Mouse (Mus musculus): Measurements from ENCODE around the gene Tssk1. TPM values are rescaled to one million over a fixed set of nuclear protein-coding genes. Genes with fewer than 3 reads are reported as not detected.

The Tssk1 gene
- total and polyA plus RNA-seq, 2 experiments from 2014 or later, result 0.07 TPM; not detected in 1

- no peaks in the 10 kb centered on the region for H3K27me3 ChIP-seq (ENCODE audit: insufficient read depth, low read length)
- no peaks in the 10 kb centered on the region for H3K4me1 ChIP-seq (ENCODE audit: insufficient read depth, low read length)
- DNase-seq (ENCODE audit: low spot score), result no peak
- no peak for ATAC-seq (ENCODE audit: low FRiP score)
- H3K9me3 ChIP-seq (ENCODE audit: low read length), result no peaks in the 10 kb centered on the region
- no peak within 1 kb of the TSS for H3K9ac ChIP-seq (replicated peaks; ENCODE audit: low read length, poor library complexity, severe bottlenecking)
- no peak within 1 kb of the TSS for H3K4me3 ChIP-seq (ENCODE audit: low read depth, low read length)
- H3K36me3 ChIP-seq (ENCODE audit: insufficient read depth, low read length), result peaks cover 44% of the 10 kb centered on the region
- H3K4me2 ChIP-seq (ENCODE audit: low read depth, low read length, poor library complexity, severe bottlenecking), result no peak within 1 kb of the TSS
- H3K27ac ChIP-seq (ENCODE audit: low read depth, low read length), result no peak within 1 kb of the TSS
- WGBS, result 89% methylated on average over 14 of the region's 14 CpGs
- no peak for TF ChIP-seq CTCF (IDR thresholded peaks at IDR 0.05)
Measured at GRCm38 (mm10) chr16:17898462-17898861, 4.4 kb downstream of the Tssk1 start, which contains the start of the genes Dgcr2 and Tssk2. Gene Dgcr2, minus strand, starts transcription at chr16:17898562. Gene Tssk2, plus strand, starts transcription at chr16:17898637.

GRCm38 (mm10) chr16:17911052-17911595 lies 17.1 kb downstream of the Tssk1 start, which contains the start of gene Ess2:
Gene Ess2, minus strand, starts transcription at chr16:17911348.
- DNase-seq (ENCODE audit: low spot score), result peak; percentile 99
- Histone ChIP-seq H3K4me1 (ENCODE audit: insufficient read depth, low read length) (peaks cover 3% of the 10 kb centered on the region; the same call in 1 of the 2 replicates), H3K27me3 (ENCODE audit: insufficient read depth, low read length) (peaks cover 39% of the 10 kb centered on the region), H3K9me3 (ENCODE audit: low read length) (no peaks in the 10 kb centered on the region), H3K4me3 (ENCODE audit: low read depth, low read length) (peak within 1 kb of the TSS; percentile 79), H3K4me2 (ENCODE audit: low read depth, low read length, poor library complexity, severe bottlenecking) (peak within 1 kb of the TSS; percentile 81), H3K27ac (ENCODE audit: low read depth, low read length) (peak within 1 kb of the TSS; percentile 55; the same call in 1 of the 2 replicates), H3K36me3 (ENCODE audit: insufficient read depth, low read length) (peaks cover 24% of the 10 kb centered on the region), H3K9ac (replicated peaks; ENCODE audit: low read length, poor library complexity, severe bottlenecking) (peak within 1 kb of the TSS; percentile 74)
- WGBS, result 0% methylated on average over 35 of the region's 35 CpGs
- peak; percentile 91 for ATAC-seq (ENCODE audit: low FRiP score)
- TF ChIP-seq CTCF (IDR thresholded peaks at IDR 0.05), result peak; percentile 87

- peaks cover 52% of the 10 kb centered on the region for H3K27me3 ChIP-seq (ENCODE audit: insufficient read depth, low read length)
- no peak within 1 kb of the TSS for H3K27ac ChIP-seq (ENCODE audit: low read depth, low read length)
- DNase-seq (ENCODE audit: low spot score) (no peak), ATAC-seq (ENCODE audit: low FRiP score) (no peak)
- WGBS, result under 1% methylated on average over 93 of the region's 106 CpGs
- no peaks in the 10 kb centered on the region for H3K36me3 ChIP-seq (ENCODE audit: insufficient read depth, low read length)
- H3K4me1 ChIP-seq (ENCODE audit: insufficient read depth, low read length), result peaks cover 3% of the 10 kb centered on the region; the same call in 1 of the 2 replicates
- no peaks in the 10 kb centered on the region for H3K9me3 ChIP-seq (ENCODE audit: low read length)
- no peak for TF ChIP-seq CTCF (IDR thresholded peaks at IDR 0.05)
- H3K9ac ChIP-seq (replicated peaks; ENCODE audit: low read length, poor library complexity, severe bottlenecking), result no peak within 1 kb of the TSS
- H3K4me3 ChIP-seq (ENCODE audit: low read depth, low read length), result peak within 1 kb of the TSS; percentile 34
- peak within 1 kb of the TSS; percentile 43 for H3K4me2 ChIP-seq (ENCODE audit: low read depth, low read length, poor library complexity, severe bottlenecking)
Measured at GRCm38 (mm10) chr16:17914307-17915249, 20.6 kb downstream of the Tssk1 start, which contains the start of gene Gsc2. Gene Gsc2, minus strand, starts transcription at chr16:17915059.

GRCm38 (mm10) chr16:17920586-17920985 lies 26.6 kb downstream of the Tssk1 start:
- no peak for TF ChIP-seq CTCF (IDR thresholded peaks at IDR 0.05)
- Histone ChIP-seq H3K4me1 (ENCODE audit: insufficient read depth, low read length) (peaks cover 8% of the 10 kb centered on the region; the same call in 1 of the 2 replicates), H3K36me3 (ENCODE audit: insufficient read depth, low read length) (peaks cover 10% of the 10 kb centered on the region), H3K9me3 (ENCODE audit: low read length) (no peaks in the 10 kb centered on the region), H3K4me2 (ENCODE audit: low read depth, low read length, poor library complexity, severe bottlenecking) (peak overlapping the region; percentile 98; the same call in 1 of the 2 replicates), H3K27me3 (ENCODE audit: insufficient read depth, low read length) (peaks cover 19% of the 10 kb centered on the region), H3K27ac (ENCODE audit: low read depth, low read length) (0 out of 2 replicates have a peak overlapping the region, but pooled peaks have one; percentile 77), H3K4me3 (ENCODE audit: low read depth, low read length) (no peak overlapping the region), H3K9ac (replicated peaks; ENCODE audit: low read length, poor library complexity, severe bottlenecking) (no peak overlapping the region; the same call in 1 of the 2 replicates)
- ATAC-seq (ENCODE audit: low FRiP score), result no peak
- 5% methylated on average over 20 of the region's 20 CpGs for WGBS
- no peak for DNase-seq (ENCODE audit: low spot score)

GRCm38 (mm10) chr16:17921325-17922162 lies 27.5 kb downstream of the Tssk1 start:
- Histone ChIP-seq H3K4me2 (ENCODE audit: low read depth, low read length, poor library complexity, severe bottlenecking) (peak overlapping the region; percentile 98), H3K4me3 (ENCODE audit: low read depth, low read length) (peak overlapping the region; percentile 59), H3K27me3 (ENCODE audit: insufficient read depth, low read length) (peaks cover 9% of the 10 kb centered on the region), H3K9ac (replicated peaks; ENCODE audit: low read length, poor library complexity, severe bottlenecking) (peak overlapping the region; percentile 81), H3K27ac (ENCODE audit: low read depth, low read length) (peak overlapping the region; percentile 89), H3K36me3 (ENCODE audit: insufficient read depth, low read length) (peaks cover 19% of the 10 kb centered on the region), H3K9me3 (ENCODE audit: low read length) (no peaks in the 10 kb centered on the region), H3K4me1 (ENCODE audit: insufficient read depth, low read length) (peaks cover 11% of the 10 kb centered on the region; the same call in 1 of the 2 replicates)
- whole genome bisulfite sequencing, result 1% methylated on average over 47 of the region's 47 CpGs
- TF ChIP-seq CTCF (IDR thresholded peaks at IDR 0.05), result peak; percentile 75
- ATAC-seq (ENCODE audit: low FRiP score) (peak; percentile 94), DNase-seq (ENCODE audit: low spot score) (peak; percentile 99)

Measured in midbrain, postnatal 0 days (tissue).